Mouse (Mus musculus): ENCODE data around the gene Kptn.

- no peak for TF ChIP-seq CTCF (IDR thresholded peaks at IDR 0.05; ENCODE audit: low read depth)
- no peak for TF ChIP-seq EP300 (IDR thresholded peaks at IDR 0.05; ENCODE audit: low read depth)
Measured at GRCm38 (mm10) chr7:16070846-16071245, 48.8 kb upstream of the Kptn start.
